In genomic region chr12:110609153-110609497, GRCm38 (mm10) we compare ENCODE assay signal across 10 mouse cellular contexts. TPM values are rescaled to one million over a fixed set of nuclear protein-coding genes. Genes with fewer than 3 reads are reported as not detected.
DNase-seq lines count a peak whose midpoint lies in the region; ATAC-seq and TF ChIP-seq lines count a peak whose summit lies in the region.
"Had no signal": no experiment of that assay in that cellular context is flagged by ENCODE, and none has a peak within 500 bp of the region (broad histone marks: within the 10 kb centered on the region; RNA-seq: fewer than 3 reads in every experiment).

No protein-coding gene starts in this region.

- H3K27ac ChIP-seq in heart, embryonic 15.5 days = peak overlapping the region; percentile 12; the same call in 1 of the 2 replicates
- H3K27ac ChIP-seq in lung, embryonic 15.5 days = 0 out of 2 replicates have a peak overlapping the region, but pooled peaks have one; percentile 42
- peak overlapping the region; percentile 82 for H3K27ac ChIP-seq in bone marrow macrophage, adult 2 months (ENCODE audit: insufficient read depth, low read depth, low read length)
- H3K27ac ChIP-seq in stomach, embryonic 14.5 days (ENCODE audit: low read length) = peak overlapping the region; percentile 48; the same call in 1 of the 2 replicates

- DNase-seq in heart, postnatal 14 days = no peak
- DNase-seq in lung, postnatal 10 days = no peak
- no peak for DNase-seq in left cerebral cortex, postnatal 10 days (ENCODE audit: extremely low spot score in 1 of 2, low spot score in 2 of 2)
- no peak for DNase-seq in embryo, embryonic 10 days (ENCODE audit: low spot score)

- H3K4me1 ChIP-seq in heart, embryonic 15.5 days (replicated peaks) = peaks cover 4% of the 10 kb centered on the region
- peaks cover 9% of the 10 kb centered on the region; the same call in 1 of the 2 replicates for H3K4me1 ChIP-seq in lung, embryonic 15.5 days
- H3K4me1 ChIP-seq in bone marrow macrophage, adult 2 months (ENCODE audit: control insufficient read depth, insufficient read depth, low read length) = peaks cover 39% of the 10 kb centered on the region
- H3K4me1 ChIP-seq in stomach, embryonic 14.5 days (ENCODE audit: control insufficient read depth, insufficient read depth, low read length) = no peaks in the 10 kb centered on the region

- TF ChIP-seq POLR2A in bone marrow macrophage, adult 2 months (IDR thresholded peaks at IDR 0.05; ENCODE audit: borderline replicate concordance, low read depth, low read length) = no peak

- TF ChIP-seq CTCF in bone marrow macrophage, adult 2 months (IDR thresholded peaks at IDR 0.05; ENCODE audit: low read depth, low read length) = no peak

- H3K4me3 ChIP-seq in heart, embryonic 15.5 days = no peak overlapping the region
- H3K4me3 ChIP-seq in lung, embryonic 15.5 days = no peak overlapping the region
- peak overlapping the region; percentile 56 for H3K4me3 ChIP-seq in bone marrow macrophage, adult 2 months (ENCODE audit: insufficient read depth, low read length)
- no peak overlapping the region for H3K4me3 ChIP-seq in stomach, embryonic 14.5 days (ENCODE audit: low read depth, low read length)
- H3K4me3 ChIP-seq: erythroblast, embryonic 14.5 days had no signal

- no peak for ATAC-seq in heart, embryonic 15.5 days (replicated peaks; ENCODE audit: insufficient number of reproducible peaks, insufficient read depth, low FRiP score, low read depth)
- ATAC-seq in lung, embryonic 15.5 days (ENCODE audit: borderline replicate concordance, extremely low read depth, low FRiP score, low TSS enrichment) = no peak
- no peak for ATAC-seq in stomach, embryonic 14.5 days (ENCODE audit: insufficient number of reproducible peaks, insufficient read depth, low FRiP score, low read depth)
- ATAC-seq: hindbrain, embryonic 16.5 days had no signal

- WGBS in heart, embryonic 15.5 days = 82% methylated on average over 9 of the region's 9 CpGs
- WGBS in lung, embryonic 15.5 days = 80% methylated on average over 9 of the region's 9 CpGs
- WGBS in stomach, embryonic 14.5 days = 82% methylated on average over 9 of the region's 9 CpGs

- H3K27me3 ChIP-seq in heart, embryonic 15.5 days = no peaks in the 10 kb centered on the region
- no peaks in the 10 kb centered on the region for H3K27me3 ChIP-seq in lung, embryonic 15.5 days
- no peaks in the 10 kb centered on the region for H3K27me3 ChIP-seq in stomach, embryonic 14.5 days (ENCODE audit: control insufficient read depth, insufficient read depth, low read length)

- no peak overlapping the region for H3K4me2 ChIP-seq in heart, embryonic 15.5 days
- no peak overlapping the region for H3K4me2 ChIP-seq in lung, embryonic 15.5 days
- H3K4me2 ChIP-seq in stomach, embryonic 14.5 days (replicated peaks; ENCODE audit: low read depth, low read length) = no peak overlapping the region

- no peaks in the 10 kb centered on the region for H3K9me3 ChIP-seq in heart, embryonic 15.5 days (replicated peaks)
- H3K9me3 ChIP-seq in lung, embryonic 15.5 days = no peaks in the 10 kb centered on the region
- no peaks in the 10 kb centered on the region for H3K9me3 ChIP-seq in stomach, embryonic 14.5 days (ENCODE audit: control insufficient read depth, low read depth, low read length)

- intact Hi-C loops in heart, postnatal 14 days (cut with DNase I) = no loop called here
- intact Hi-C loops in left cerebral cortex, postnatal 10 days (cut with DNase I) = no loop called here

- no peak overlapping the region for H3K9ac ChIP-seq in heart, embryonic 15.5 days
- no peak overlapping the region for H3K9ac ChIP-seq in lung, embryonic 15.5 days
- no peak overlapping the region for H3K9ac ChIP-seq in stomach, embryonic 14.5 days (replicated peaks; ENCODE audit: low read depth, low read length)

- H3K36me3 ChIP-seq in heart, embryonic 15.5 days = peaks cover 23% of the 10 kb centered on the region
- H3K36me3 ChIP-seq in lung, embryonic 15.5 days = peaks cover 31% of the 10 kb centered on the region
- peaks cover 23% of the 10 kb centered on the region for H3K36me3 ChIP-seq in stomach, embryonic 14.5 days (ENCODE audit: control insufficient read depth, insufficient read depth, low read length)

RNA-seq across cellular contexts. Expression of gene Dync1h1, which starts 7.9 kb away (rescaled TPM):
- polyA plus RNA-seq in heart, embryonic 15.5 days (2015; fragmentation: Nextera tagmentation; extraction: Ambion mirVana) = 26.3 and 40.4 TPM in 2 replicates
- total RNA-seq in heart, postnatal 14 days (2021) = 100 to 1,000 TPM; 147 to 161 TPM
- polyA plus RNA-seq in lung, embryonic 15.5 days (2015; fragmentation: Nextera tagmentation; extraction: Ambion mirVana) = 39.5 and 48.9 TPM in 2 replicates
- 59.8 and 104 TPM in 2 replicates for polyA plus RNA-seq in bone marrow macrophage, adult 2 months (2012; ENCODE audit: insufficient read depth, insufficient read length, missing spikeins)
- polyA plus RNA-seq in stomach, embryonic 14.5 days (2014; fragmentation: Nextera tagmentation; extraction: Ambion mirVana) = 67.7 and 70.6 TPM in 2 replicates
- total RNA-seq in left cerebral cortex, postnatal 10 days (2021) = 100 to 1,000 TPM; 337 to 350 TPM

Comparison
In these comparisons a context has a peak if more than half of its experiments do, and no peak if none do; other contexts are left out.
1. H3K27ac ChIP-seq: peak in every context shown above with its lines; median percentile 82 in bone marrow macrophage, adult 2 months; 48 in stomach, embryonic 14.5 days; 42 in lung, embryonic 15.5 days; 12 in heart, embryonic 15.5 days.